Mouse (Mus musculus): ENCODE measurements around the gene Foxp1. TPM values are rescaled to one million over a fixed set of nuclear protein-coding genes. Genes with fewer than 3 reads are reported as not detected.

The Foxp1 gene
- polyA plus RNA-seq, 1 experiment from 2014 or later: 18.9 TPM

GRCm38 (mm10) chr6:99447447-99447846, 75.1 kb downstream of the Foxp1 start:
- TF ChIP-seq CTCF (IDR thresholded peaks at IDR 0.05; ENCODE audit: low read depth) (no peak), EP300 (IDR thresholded peaks at IDR 0.05; ENCODE audit: low read depth) (no peak)
- H3K36me3 ChIP-seq (replicated peaks; ENCODE audit: insufficient read depth, low read length): no peaks in the 10 kb centered on the region
- no peak overlapping the region for H3K4me2 ChIP-seq (ENCODE audit: low read depth, low read length)
- no peak overlapping the region for H3K4me3 ChIP-seq (ENCODE audit: low read depth, low read length)
- DNase-seq (no peak), ATAC-seq (no peak)
- peaks cover 16% of the 10 kb centered on the region for H3K4me1 ChIP-seq (ENCODE audit: insufficient read depth)
- no peak overlapping the region for H3K9ac ChIP-seq (replicated peaks)
- no peaks in the 10 kb centered on the region for H3K27me3 ChIP-seq (ENCODE audit: insufficient read depth, low read length)
- H3K27ac ChIP-seq (ENCODE audit: low read depth): no peak overlapping the region
- no peaks in the 10 kb centered on the region for H3K9me3 ChIP-seq (ENCODE audit: low read length)
- WGBS (ENCODE audit: insufficient replicate concordance): 63% methylated on average over 4 of the region's 4 CpGs

- DNase-seq: no peak
- ATAC-seq: no peak
- Histone ChIP-seq H3K4me2 (ENCODE audit: low read depth, low read length) (no peak overlapping the region), H3K9me3 (ENCODE audit: low read length) (no peaks in the 10 kb centered on the region), H3K9ac (replicated peaks) (no peak overlapping the region), H3K36me3 (replicated peaks; ENCODE audit: insufficient read depth, low read length) (no peaks in the 10 kb centered on the region), H3K4me1 (ENCODE audit: insufficient read depth) (peaks cover 16% of the 10 kb centered on the region), H3K27ac (ENCODE audit: low read depth) (no peak overlapping the region), H3K27me3 (ENCODE audit: insufficient read depth, low read length) (no peaks in the 10 kb centered on the region), H3K4me3 (ENCODE audit: low read depth, low read length) (no peak overlapping the region)
- 82% methylated on average over 12 of the region's 12 CpGs for WGBS (ENCODE audit: insufficient replicate concordance)
- TF ChIP-seq EP300 (IDR thresholded peaks at IDR 0.05; ENCODE audit: low read depth) (no peak), CTCF (IDR thresholded peaks at IDR 0.05; ENCODE audit: low read depth) (no peak)
Measured at GRCm38 (mm10) chr6:99446801-99447415, 75.6 kb downstream of the Foxp1 start.

GRCm38 (mm10) chr6:99443460-99443859, 79.1 kb downstream of the Foxp1 start:
- H3K36me3 ChIP-seq (replicated peaks; ENCODE audit: insufficient read depth, low read length): no peaks in the 10 kb centered on the region
- no peak overlapping the region for H3K9ac ChIP-seq (replicated peaks)
- no peak overlapping the region for H3K4me2 ChIP-seq (ENCODE audit: low read depth, low read length)
- H3K4me3 ChIP-seq (ENCODE audit: low read depth, low read length): no peak overlapping the region
- no peak overlapping the region for H3K27ac ChIP-seq (ENCODE audit: low read depth)
- no peaks in the 10 kb centered on the region for H3K9me3 ChIP-seq (ENCODE audit: low read length)
- peaks cover 20% of the 10 kb centered on the region for H3K4me1 ChIP-seq (ENCODE audit: insufficient read depth)
- 83% methylated on average over 5 of the region's 5 CpGs for WGBS (ENCODE audit: insufficient replicate concordance)
- ATAC-seq (no peak), DNase-seq (no peak)
- H3K27me3 ChIP-seq (ENCODE audit: insufficient read depth, low read length): no peaks in the 10 kb centered on the region
- no peak for TF ChIP-seq EP300 (IDR thresholded peaks at IDR 0.05; ENCODE audit: low read depth)
- TF ChIP-seq CTCF (IDR thresholded peaks at IDR 0.05; ENCODE audit: low read depth): no peak

- 71% methylated on average over 7 of the region's 7 CpGs for WGBS (ENCODE audit: insufficient replicate concordance)
- H3K4me3 ChIP-seq (ENCODE audit: low read depth, low read length): no peak overlapping the region
- no peak for TF ChIP-seq CTCF (IDR thresholded peaks at IDR 0.05; ENCODE audit: low read depth)
- no peak for TF ChIP-seq EP300 (IDR thresholded peaks at IDR 0.05; ENCODE audit: low read depth)
- H3K4me1 ChIP-seq (ENCODE audit: insufficient read depth): peaks cover 23% of the 10 kb centered on the region
- no peaks in the 10 kb centered on the region for H3K36me3 ChIP-seq (replicated peaks; ENCODE audit: insufficient read depth, low read length)
- no peak for DNase-seq
- no peaks in the 10 kb centered on the region for H3K27me3 ChIP-seq (ENCODE audit: insufficient read depth, low read length)
- no peak overlapping the region for H3K4me2 ChIP-seq (ENCODE audit: low read depth, low read length)
- ATAC-seq: no peak
- no peaks in the 10 kb centered on the region for H3K9me3 ChIP-seq (ENCODE audit: low read length)
- no peak overlapping the region for H3K9ac ChIP-seq (replicated peaks)
- H3K27ac ChIP-seq (ENCODE audit: low read depth): no peak overlapping the region
Measured at GRCm38 (mm10) chr6:99441100-99441499, 81.4 kb downstream of the Foxp1 start.

- H3K4me3 ChIP-seq (ENCODE audit: low read depth, low read length): no peak overlapping the region
- no peak overlapping the region for H3K4me2 ChIP-seq (ENCODE audit: low read depth, low read length)
- H3K27ac ChIP-seq (ENCODE audit: low read depth): no peak overlapping the region
- H3K9me3 ChIP-seq (ENCODE audit: low read length): no peaks in the 10 kb centered on the region
- TF ChIP-seq EP300 (IDR thresholded peaks at IDR 0.05; ENCODE audit: low read depth) (no peak), CTCF (IDR thresholded peaks at IDR 0.05; ENCODE audit: low read depth) (no peak)
- H3K27me3 ChIP-seq (ENCODE audit: insufficient read depth, low read length): no peaks in the 10 kb centered on the region
- ATAC-seq: no peak
- no peaks in the 10 kb centered on the region for H3K36me3 ChIP-seq (replicated peaks; ENCODE audit: insufficient read depth, low read length)
- no peak overlapping the region for H3K9ac ChIP-seq (replicated peaks)
- H3K4me1 ChIP-seq (ENCODE audit: insufficient read depth): peaks cover 23% of the 10 kb centered on the region
- DNase-seq: no peak
- WGBS (ENCODE audit: insufficient replicate concordance): 80% methylated on average over 2 of the region's 2 CpGs
Measured at GRCm38 (mm10) chr6:99440606-99441005, 81.9 kb downstream of the Foxp1 start.

- peak overlapping the region; percentile 32 for H3K4me2 ChIP-seq (ENCODE audit: low read depth, low read length)
- H3K4me3 ChIP-seq (ENCODE audit: low read depth, low read length): no peak overlapping the region
- DNase-seq: no peak
- H3K9me3 ChIP-seq (ENCODE audit: low read length): no peaks in the 10 kb centered on the region
- no peak overlapping the region for H3K9ac ChIP-seq (replicated peaks)
- H3K36me3 ChIP-seq (replicated peaks; ENCODE audit: insufficient read depth, low read length): no peaks in the 10 kb centered on the region; the same call in 1 of the 2 replicates
- WGBS (ENCODE audit: insufficient replicate concordance): 38% methylated on average over 9 of the region's 9 CpGs
- TF ChIP-seq CTCF (IDR thresholded peaks at IDR 0.05; ENCODE audit: low read depth) (no peak), EP300 (IDR thresholded peaks at IDR 0.05; ENCODE audit: low read depth) (no peak)
- H3K27ac ChIP-seq (ENCODE audit: low read depth): no peak overlapping the region
- no peaks in the 10 kb centered on the region for H3K27me3 ChIP-seq (ENCODE audit: insufficient read depth, low read length)
- ATAC-seq: no peak
- peaks cover 23% of the 10 kb centered on the region for H3K4me1 ChIP-seq (ENCODE audit: insufficient read depth)
Measured at GRCm38 (mm10) chr6:99439878-99440361, 82.6 kb downstream of the Foxp1 start.
